Mouse (Mus musculus) sigmoid colon, adult 10 weeks (tissue): Measurements from ENCODE around the gene Mia3. TPM values are rescaled to one million over a fixed set of nuclear protein-coding genes. Genes with fewer than 3 reads are reported as not detected.

Source experiments
- polyA plus RNA-seq: library from polyadenylated mRNA; stranded (reverse); fragments of 350-450 nt; fragmentation: Illumina TruSeq; extraction: RNeasy Lipid Tissue Mini Kit (QIAGEN cat#74804); gene quantifications from one replicate; pipeline ENCODE4 v1.2.3, GENCODE M21; 2014; ENCODE audit warnings: low read depth, low replicate concordance

The Mia3 gene
- 403 TPM for polyA plus RNA-seq

DNA sequence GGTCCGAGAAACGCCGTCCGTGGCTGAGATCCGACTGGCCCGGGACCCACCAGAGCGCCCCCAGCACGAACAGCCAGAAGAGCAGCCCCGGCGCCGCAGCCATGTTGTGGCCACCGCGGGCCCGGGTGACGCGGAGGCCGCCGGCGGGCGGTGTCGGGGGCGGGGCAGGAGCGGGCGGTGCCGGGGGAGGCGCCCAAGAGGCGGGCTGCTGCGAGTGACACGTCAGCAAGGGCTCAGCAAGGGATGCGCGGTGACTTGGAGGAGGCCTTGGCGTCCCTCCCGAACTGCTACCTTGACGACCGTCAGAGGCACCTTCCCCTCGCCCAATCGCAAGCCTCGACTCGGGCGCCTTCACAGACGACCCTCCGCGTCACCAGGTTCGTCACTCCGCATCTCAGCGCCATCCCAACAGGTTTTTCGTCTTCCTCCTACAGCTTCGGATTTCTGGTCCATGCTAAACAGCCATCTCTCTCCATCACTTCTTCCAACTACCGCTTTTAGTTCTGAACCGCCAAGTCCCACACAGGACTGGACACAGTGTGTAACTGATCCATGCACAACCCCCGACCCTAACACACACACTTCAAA is at the start of gene Mia3:
TSS of gene Mia3 (minus strand) at position 127 of the 588 bp plus-strand sequence.

DNA sequence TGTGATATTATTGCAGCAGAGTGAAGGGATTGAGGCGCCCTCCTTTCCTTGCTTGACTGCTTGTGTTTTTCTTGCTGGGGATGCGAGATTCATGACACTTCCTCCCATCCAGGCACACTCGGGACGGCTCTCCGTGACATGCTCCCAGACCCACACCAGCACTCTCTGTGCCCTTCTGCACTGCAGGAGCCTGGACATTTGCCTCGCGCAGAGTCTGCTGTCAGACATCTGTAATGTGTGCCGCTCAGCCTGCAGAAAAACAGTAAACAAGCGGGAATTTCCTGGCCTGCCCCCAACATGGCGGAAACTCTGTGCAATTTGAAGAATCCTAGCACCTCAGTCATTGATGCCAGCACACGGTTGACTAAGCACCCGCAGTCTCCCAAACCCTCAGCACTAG is 48.5 kb upstream of the Mia3 start, which contains the start of gene Hhipl2:
TSS of gene Hhipl2 (plus strand) at position 343 of the 400 bp plus-strand sequence.

DNA sequence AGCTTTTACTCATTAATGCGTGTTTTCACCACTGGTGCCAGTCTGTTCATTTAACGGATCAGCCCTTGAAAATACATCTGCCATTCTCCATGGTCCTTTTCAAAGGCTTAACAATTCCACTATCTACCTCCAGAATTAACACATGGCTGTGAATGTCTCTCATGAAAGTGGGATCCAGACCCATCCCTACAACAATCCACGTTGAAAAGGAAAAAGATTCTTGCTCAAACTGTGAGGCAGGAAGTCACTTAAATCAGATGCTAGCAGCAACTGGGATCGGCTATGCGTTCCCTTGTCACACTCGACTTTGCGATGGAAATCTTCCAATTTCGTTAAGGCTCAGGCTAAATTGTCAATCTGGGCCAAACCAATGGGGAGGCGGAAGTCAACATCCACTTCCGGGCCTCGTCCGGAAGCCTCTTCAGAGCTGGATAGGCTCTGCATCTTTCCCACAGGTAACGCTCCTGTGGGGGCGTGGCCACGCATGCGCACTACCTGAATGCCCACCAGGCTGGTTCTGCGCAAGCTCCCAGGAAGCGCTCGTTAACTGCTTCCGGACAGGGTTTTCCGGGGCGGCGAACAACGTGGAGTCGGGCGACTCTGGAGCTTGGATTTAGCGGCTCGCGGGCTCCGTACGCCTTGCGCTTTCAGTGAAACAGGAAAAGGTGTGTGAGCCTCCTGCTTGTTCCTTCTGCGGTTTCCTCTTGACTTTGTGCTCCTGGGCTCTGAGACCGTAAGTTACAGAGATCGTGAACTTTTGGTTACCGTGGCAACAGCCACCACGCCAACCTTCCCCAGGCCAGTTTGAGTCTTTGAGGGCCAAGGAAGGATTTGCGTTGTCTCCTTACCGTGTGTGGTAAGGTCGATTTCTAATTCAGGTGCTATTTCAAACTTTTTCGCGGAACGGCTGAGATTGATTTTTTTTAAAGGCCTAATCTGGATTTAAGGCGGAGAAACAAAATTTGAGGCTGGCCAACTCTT is 19.4 kb upstream of the Mia3 start, which contains the start of gene Taf1a:
TSS of gene Taf1a (plus strand) at position 556 of the 981 bp plus-strand sequence.

DNA sequence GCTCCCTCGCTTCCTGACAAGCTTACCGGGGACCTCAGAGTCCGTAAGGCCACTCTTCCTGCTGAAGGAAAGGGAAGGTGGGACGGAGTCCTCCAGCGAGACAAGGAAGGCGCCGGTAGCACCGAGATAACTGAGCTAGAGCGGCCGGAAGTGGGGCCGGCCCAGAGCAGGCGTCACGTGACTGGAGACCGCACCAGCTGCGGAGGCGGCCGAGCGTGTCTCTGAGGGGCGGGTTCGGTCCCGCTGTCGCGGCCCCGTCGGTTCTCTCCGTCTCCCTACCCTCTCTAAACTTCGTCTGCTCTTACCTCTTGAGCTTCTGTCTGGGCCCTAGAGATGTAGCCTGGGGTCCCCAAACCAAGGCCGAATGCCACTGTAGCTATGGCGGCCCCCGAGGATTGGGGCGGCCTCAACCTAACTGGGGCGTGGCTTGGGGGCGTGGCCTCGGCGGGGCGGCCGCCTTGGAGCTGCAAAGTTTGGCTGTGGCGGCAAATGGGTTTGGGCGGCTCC is 72.4 kb downstream of the Mia3 start, which contains the start of gene Brox:
TSS of gene Brox (minus strand) at position 393 of the 507 bp plus-strand sequence.

DNA sequence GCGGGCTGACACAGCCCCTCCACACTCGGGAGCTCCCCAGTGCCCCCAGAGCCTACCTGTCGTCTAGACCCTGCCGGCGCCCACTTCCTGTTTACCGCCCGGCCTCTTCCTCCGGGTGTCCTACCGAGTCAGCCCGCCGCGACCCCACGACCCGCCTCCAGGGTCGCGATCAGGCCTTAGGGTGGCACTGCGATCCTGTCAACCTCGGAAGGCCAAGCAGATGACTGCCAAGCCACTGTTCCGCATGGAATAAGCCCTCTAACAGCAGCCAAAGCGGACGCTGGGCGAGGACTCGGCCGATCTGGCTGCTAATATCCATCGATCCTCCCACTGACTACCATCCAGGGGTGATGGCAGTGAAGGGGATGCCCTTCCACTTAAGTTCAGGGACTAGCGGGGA is 72.9 kb downstream of the Mia3 start, which contains the start of gene Aida:
TSS of gene Aida (plus strand) at position 126 of the 400 bp plus-strand sequence.

Other genes starting within 250 kb of the Mia3 start
- 1.0 TPM for gene Disp1, start 148.0 kb downstream of the Mia3 start, polyA plus RNA-seq
- gene Aida, start 73.0 kb downstream of the Mia3 start, polyA plus RNA-seq, result 131 TPM
- 133 TPM for gene Brox, start 72.3 kb downstream of the Mia3 start, polyA plus RNA-seq
- 14.1 TPM for gene Taf1a, start 19.4 kb upstream of the Mia3 start, polyA plus RNA-seq
- gene Hhipl2, start 48.7 kb upstream of the Mia3 start, polyA plus RNA-seq, result not detected